Mouse (Mus musculus): ENCODE data around the gene Rnf181.
A peak's percentile ranks its signal among the peaks of the same experiment; 100 is the strongest.

Rnf181 gene

GRCm38 (mm10) chr6:72366844-72367443 lies at the start of gene Rnf181:
Gene Rnf181, minus strand, starts transcription at chr6:72366956.
- DNase-seq = no peak

GRCm38 (mm10) chr6:72415964-72416772 lies 49.4 kb upstream of the Rnf181 start:
- DNase-seq = no peak

- no peak for DNase-seq
Measured at GRCm38 (mm10) chr6:72415181-72415580, 48.4 kb upstream of the Rnf181 start.

- DNase-seq = peak; percentile 95 to 96
Measured at GRCm38 (mm10) chr6:72414076-72414756, 47.5 kb upstream of the Rnf181 start, which contains the start of gene Ggcx. Gene Ggcx, plus strand, starts transcription at chr6:72414308.

- DNase-seq = no peak
Measured at GRCm38 (mm10) chr6:72410518-72410917, 43.8 kb upstream of the Rnf181 start.

- DNase-seq = no peak
Measured at GRCm38 (mm10) chr6:72410003-72410402, 43.2 kb upstream of the Rnf181 start.

GRCm38 (mm10) chr6:72409567-72409966 lies 42.8 kb upstream of the Rnf181 start:
- peak in 1 of 2 experiments; percentile 41 for DNase-seq

GRCm38 (mm10) chr6:72407119-72407518 lies 40.4 kb upstream of the Rnf181 start:
- peak; percentile 81 to 83 for DNase-seq

GRCm38 (mm10) chr6:72405356-72405755 lies 38.6 kb upstream of the Rnf181 start:
- DNase-seq = no peak

- peak; percentile 71 to 74 for DNase-seq
Measured at GRCm38 (mm10) chr6:72401875-72402274, 35.1 kb upstream of the Rnf181 start.

GRCm38 (mm10) chr6:72399967-72400366 lies 33.2 kb upstream of the Rnf181 start:
- DNase-seq = no peak

GRCm38 (mm10) chr6:72396837-72397251 lies 30.1 kb upstream of the Rnf181 start:
- no peak for DNase-seq

GRCm38 (mm10) chr6:72392341-72392740 lies 25.6 kb upstream of the Rnf181 start:
- no peak for DNase-seq

GRCm38 (mm10) chr6:72390795-72391521 lies 24.2 kb upstream of the Rnf181 start:
- no peak for DNase-seq

- peak; percentile 62 to 65 for DNase-seq
Measured at GRCm38 (mm10) chr6:72389941-72390771, 23.4 kb upstream of the Rnf181 start, which contains the start of gene Vamp8. Gene Vamp8, minus strand, starts transcription at chr6:72390703.

GRCm38 (mm10) chr6:72389471-72389940 lies 22.8 kb upstream of the Rnf181 start:
- no peak for DNase-seq

- DNase-seq = no peak
Measured at GRCm38 (mm10) chr6:72388791-72389329, 22.1 kb upstream of the Rnf181 start.

- no peak for DNase-seq
Measured at GRCm38 (mm10) chr6:72388266-72388665, 21.5 kb upstream of the Rnf181 start.

GRCm38 (mm10) chr6:72387816-72388215 lies 21.1 kb upstream of the Rnf181 start:
- no peak for DNase-seq

GRCm38 (mm10) chr6:72386561-72386960 lies 19.8 kb upstream of the Rnf181 start:
- no peak for DNase-seq

GRCm38 (mm10) chr6:72385258-72385657 lies 18.5 kb upstream of the Rnf181 start:
- DNase-seq = no peak
